Mouse (Mus musculus): ENCODE data around the gene Laptm5. TPM values are rescaled to one million over a fixed set of nuclear protein-coding genes. Genes with fewer than 3 reads are reported as not detected.

Gene Laptm5
- polyA plus RNA-seq (2012; rRNA removed), result 50.5 and 51.9 TPM in 2 replicates

GRCm38 (mm10) chr4:130913077-130913476 is at the start of gene Laptm5:
Laptm5 (plus strand) TSS chr4:130913125.
- DNase-seq (ENCODE audit: low spot score), result no peak

GRCm38 (mm10) chr4:130865460-130865859 is 47.5 kb upstream of the Laptm5 start:
- no peak for DNase-seq (ENCODE audit: low spot score)

GRCm38 (mm10) chr4:130865901-130866371 is 47.0 kb upstream of the Laptm5 start:
- no peak for DNase-seq (ENCODE audit: low spot score)

- no peak for DNase-seq (ENCODE audit: low spot score)
Measured at GRCm38 (mm10) chr4:130867940-130868339, 45.0 kb upstream of the Laptm5 start.

- no peak for DNase-seq (ENCODE audit: low spot score)
Measured at GRCm38 (mm10) chr4:130868803-130869202, 44.1 kb upstream of the Laptm5 start.

GRCm38 (mm10) chr4:130872414-130872813 is 40.5 kb upstream of the Laptm5 start:
- no peak for DNase-seq (ENCODE audit: low spot score)

GRCm38 (mm10) chr4:130873440-130873839 is 39.5 kb upstream of the Laptm5 start:
- no peak for DNase-seq (ENCODE audit: low spot score)

GRCm38 (mm10) chr4:130874601-130875000 is 38.3 kb upstream of the Laptm5 start:
- DNase-seq (ENCODE audit: low spot score), result no peak

GRCm38 (mm10) chr4:130876016-130876726 is 36.8 kb upstream of the Laptm5 start:
- DNase-seq (ENCODE audit: low spot score), result no peak

- DNase-seq (ENCODE audit: low spot score), result peak; percentile 79
Measured at GRCm38 (mm10) chr4:130878273-130879047, 34.5 kb upstream of the Laptm5 start.

GRCm38 (mm10) chr4:130879048-130879384 is 33.9 kb upstream of the Laptm5 start:
- no peak for DNase-seq (ENCODE audit: low spot score)

- DNase-seq (ENCODE audit: low spot score), result no peak
Measured at GRCm38 (mm10) chr4:130881336-130881735, 31.6 kb upstream of the Laptm5 start.

- no peak for DNase-seq (ENCODE audit: low spot score)
Measured at GRCm38 (mm10) chr4:130882762-130883161, 30.2 kb upstream of the Laptm5 start.

GRCm38 (mm10) chr4:130883820-130884533 is 28.9 kb upstream of the Laptm5 start:
- DNase-seq (ENCODE audit: low spot score), result no peak

GRCm38 (mm10) chr4:130887148-130887745 is 25.7 kb upstream of the Laptm5 start:
- DNase-seq (ENCODE audit: low spot score), result no peak

- DNase-seq (ENCODE audit: low spot score), result no peak
Measured at GRCm38 (mm10) chr4:130889777-130890510, 23.0 kb upstream of the Laptm5 start.

GRCm38 (mm10) chr4:130890511-130890840 is 22.4 kb upstream of the Laptm5 start:
- no peak for DNase-seq (ENCODE audit: low spot score)

GRCm38 (mm10) chr4:130892001-130892587 is 20.8 kb upstream of the Laptm5 start:
- DNase-seq (ENCODE audit: low spot score), result peak; percentile 65

GRCm38 (mm10) chr4:130893688-130894087 is 19.2 kb upstream of the Laptm5 start:
- DNase-seq (ENCODE audit: low spot score), result no peak

GRCm38 (mm10) chr4:130895701-130896100 is 17.2 kb upstream of the Laptm5 start:
- DNase-seq (ENCODE audit: low spot score), result no peak

- DNase-seq (ENCODE audit: low spot score), result no peak
Measured at GRCm38 (mm10) chr4:130896372-130896771, 16.6 kb upstream of the Laptm5 start.
